Mouse (Mus musculus): Measurements from ENCODE around the gene Cblb. TPM values are rescaled to one million over a fixed set of nuclear protein-coding genes. Genes with fewer than 3 reads are reported as not detected.
A peak's percentile ranks its signal among the peaks of the same experiment; 100 is the strongest.

The Cblb gene
- polyA plus RNA-seq, 1 experiment from 2014 or later = 8.7 TPM

- peak; percentile 87 for ATAC-seq
- Histone ChIP-seq H3K9ac (replicated peaks; ENCODE audit: low read depth) (no peak overlapping the region), H3K4me2 (replicated peaks; ENCODE audit: low read depth, low read length) (no peak overlapping the region), H3K9me3 (ENCODE audit: low read length) (no peaks in the 10 kb centered on the region), H3K4me1 (ENCODE audit: insufficient read depth, low read depth, low read length) (no peaks in the 10 kb centered on the region), H3K27ac (ENCODE audit: low read length) (0 out of 2 replicates have a peak overlapping the region, but pooled peaks have one; percentile 14), H3K27me3 (replicated peaks; ENCODE audit: insufficient read depth, low read length) (no peaks in the 10 kb centered on the region), H3K36me3 (ENCODE audit: insufficient read depth, low read length) (no peaks in the 10 kb centered on the region), H3K4me3 (ENCODE audit: low read depth, low read length) (no peak overlapping the region)
- peak; percentile 79 for DNase-seq (ENCODE audit: low spot score)
- TF ChIP-seq EP300 (IDR thresholded peaks at IDR 0.05) = no peak
- no peak for TF ChIP-seq CTCF (IDR thresholded peaks at IDR 0.05)
- 51% methylated on average over 7 of the region's 7 CpGs for whole genome bisulfite sequencing
Observed at GRCm38 (mm10) chr16:52229446-52229845, 198.4 kb downstream of the Cblb start.

DNA sequence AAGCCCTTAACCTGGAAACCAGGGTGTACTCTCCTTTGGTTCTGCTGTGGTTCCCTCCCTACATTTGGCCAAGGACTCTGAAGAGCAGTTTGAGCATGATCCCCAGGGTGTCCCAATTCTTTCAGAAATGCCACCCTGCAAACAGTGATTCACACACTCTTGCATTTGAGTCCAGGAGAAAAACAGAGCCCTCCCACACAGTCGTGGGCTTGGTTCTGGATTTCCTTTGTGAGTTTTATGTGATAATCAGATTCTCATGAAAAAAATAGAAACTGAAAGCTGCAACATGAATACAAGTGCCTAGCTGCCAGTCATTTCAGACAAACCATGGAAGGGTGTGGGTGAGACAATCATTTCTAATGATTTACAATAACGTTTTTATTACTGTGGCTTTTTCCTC, 198.9 kb downstream of the Cblb start:
- 48% methylated on average over 2 of the region's 2 CpGs for WGBS
- no peak overlapping the region for H3K27ac ChIP-seq (ENCODE audit: low read length)
- H3K4me3 ChIP-seq (ENCODE audit: low read depth, low read length) = no peak overlapping the region
- H3K4me2 ChIP-seq (replicated peaks; ENCODE audit: low read depth, low read length) = no peak overlapping the region
- no peaks in the 10 kb centered on the region for H3K9me3 ChIP-seq (ENCODE audit: low read length)
- DNase-seq (ENCODE audit: low spot score) (peak; percentile 43), ATAC-seq (peak; percentile 64)
- H3K9ac ChIP-seq (replicated peaks; ENCODE audit: low read depth) = no peak overlapping the region
- H3K4me1 ChIP-seq (ENCODE audit: insufficient read depth, low read depth, low read length) = no peaks in the 10 kb centered on the region
- no peaks in the 10 kb centered on the region for H3K36me3 ChIP-seq (ENCODE audit: insufficient read depth, low read length)
- TF ChIP-seq EP300 (IDR thresholded peaks at IDR 0.05) (no peak), CTCF (IDR thresholded peaks at IDR 0.05) (no peak)
- H3K27me3 ChIP-seq (replicated peaks; ENCODE audit: insufficient read depth, low read length) = no peaks in the 10 kb centered on the region

GRCm38 (mm10) chr16:52242144-52242543, 211.1 kb downstream of the Cblb start:
- H3K27ac ChIP-seq (ENCODE audit: low read length) = no peak overlapping the region
- no peak overlapping the region for H3K9ac ChIP-seq (replicated peaks; ENCODE audit: low read depth)
- no peaks in the 10 kb centered on the region for H3K9me3 ChIP-seq (ENCODE audit: low read length)
- no peaks in the 10 kb centered on the region for H3K27me3 ChIP-seq (replicated peaks; ENCODE audit: insufficient read depth, low read length)
- H3K4me1 ChIP-seq (ENCODE audit: insufficient read depth, low read depth, low read length) = no peaks in the 10 kb centered on the region
- no peak overlapping the region for H3K4me3 ChIP-seq (ENCODE audit: low read depth, low read length)
- 90% methylated on average over 2 of the region's 2 CpGs for WGBS
- H3K4me2 ChIP-seq (replicated peaks; ENCODE audit: low read depth, low read length) = no peak overlapping the region
- TF ChIP-seq EP300 (IDR thresholded peaks at IDR 0.05) = no peak
- TF ChIP-seq CTCF (IDR thresholded peaks at IDR 0.05) = no peak
- ATAC-seq (no peak), DNase-seq (ENCODE audit: low spot score) (no peak)
- H3K36me3 ChIP-seq (ENCODE audit: insufficient read depth, low read length) = no peaks in the 10 kb centered on the region

DNA sequence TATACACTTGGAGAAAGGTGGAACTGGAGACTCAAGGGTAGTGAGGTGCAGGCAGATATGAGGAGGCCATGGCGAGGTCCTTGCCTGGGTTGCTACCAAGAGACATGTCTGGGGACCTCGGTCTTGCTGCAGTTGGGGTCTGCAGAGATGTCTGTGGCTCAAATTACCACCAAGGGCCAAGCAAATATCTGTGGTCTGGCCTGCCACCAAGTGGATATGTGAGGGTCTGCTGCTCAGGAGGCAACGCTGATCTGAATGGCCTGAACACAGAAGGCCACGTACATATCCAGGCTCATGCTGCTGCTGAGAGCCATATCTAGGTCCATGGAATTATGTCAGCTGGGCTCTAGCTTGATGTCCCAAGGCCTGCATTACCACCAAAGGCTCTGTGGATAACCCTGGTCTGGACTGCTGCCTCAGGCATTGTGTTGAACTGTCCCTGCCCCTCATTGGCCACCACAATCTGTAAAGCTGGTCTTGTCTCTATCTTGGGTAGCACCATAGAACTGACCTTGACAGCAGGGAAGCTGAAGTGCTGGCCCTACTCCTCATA, 212.5 kb downstream of the Cblb start:
- H3K27ac ChIP-seq (ENCODE audit: low read length) = no peak overlapping the region
- no peak overlapping the region for H3K9ac ChIP-seq (replicated peaks; ENCODE audit: low read depth)
- H3K4me2 ChIP-seq (replicated peaks; ENCODE audit: low read depth, low read length) = no peak overlapping the region
- 76% methylated on average over 4 of the region's 4 CpGs for WGBS
- TF ChIP-seq CTCF (IDR thresholded peaks at IDR 0.05) (peak; percentile 43), EP300 (IDR thresholded peaks at IDR 0.05) (no peak)
- no peak overlapping the region for H3K4me3 ChIP-seq (ENCODE audit: low read depth, low read length)
- no peaks in the 10 kb centered on the region for H3K4me1 ChIP-seq (ENCODE audit: insufficient read depth, low read depth, low read length)
- no peaks in the 10 kb centered on the region for H3K27me3 ChIP-seq (replicated peaks; ENCODE audit: insufficient read depth, low read length)
- DNase-seq (ENCODE audit: low spot score) = no peak
- peak; percentile 12; the same call in 1 of the 2 replicates for ATAC-seq
- H3K9me3 ChIP-seq (ENCODE audit: low read length) = no peaks in the 10 kb centered on the region
- H3K36me3 ChIP-seq (ENCODE audit: insufficient read depth, low read length) = no peaks in the 10 kb centered on the region

- Histone ChIP-seq H3K4me2 (replicated peaks; ENCODE audit: low read depth, low read length) (no peak overlapping the region), H3K4me1 (ENCODE audit: insufficient read depth, low read depth, low read length) (no peaks in the 10 kb centered on the region), H3K27ac (ENCODE audit: low read length) (no peak overlapping the region), H3K4me3 (ENCODE audit: low read depth, low read length) (no peak overlapping the region), H3K9me3 (ENCODE audit: low read length) (no peaks in the 10 kb centered on the region), H3K9ac (replicated peaks; ENCODE audit: low read depth) (no peak overlapping the region), H3K27me3 (replicated peaks; ENCODE audit: insufficient read depth, low read length) (no peaks in the 10 kb centered on the region), H3K36me3 (ENCODE audit: insufficient read depth, low read length) (no peaks in the 10 kb centered on the region)
- TF ChIP-seq CTCF (IDR thresholded peaks at IDR 0.05) (no peak), EP300 (IDR thresholded peaks at IDR 0.05) (no peak)
- 89% methylated on average over 4 of the region's 4 CpGs for WGBS
- no peak for DNase-seq (ENCODE audit: low spot score)
- no peak for ATAC-seq
Observed at GRCm38 (mm10) chr16:52250196-52250595, 219.2 kb downstream of the Cblb start.

GRCm38 (mm10) chr16:52250935-52251334, 219.9 kb downstream of the Cblb start:
- no peak overlapping the region for H3K4me2 ChIP-seq (replicated peaks; ENCODE audit: low read depth, low read length)
- ATAC-seq = no peak

More at GRCm38 (mm10) chr16:52250935-52251334, 219.9 kb downstream of the Cblb start:
- no peaks in the 10 kb centered on the region for H3K27me3 ChIP-seq (replicated peaks; ENCODE audit: insufficient read depth, low read length)
- no peaks in the 10 kb centered on the region for H3K4me1 ChIP-seq (ENCODE audit: insufficient read depth, low read depth, low read length)
- no peaks in the 10 kb centered on the region for H3K36me3 ChIP-seq (ENCODE audit: insufficient read depth, low read length)
- no peak for DNase-seq (ENCODE audit: low spot score)
- no peaks in the 10 kb centered on the region for H3K9me3 ChIP-seq (ENCODE audit: low read length)
- WGBS = 70% methylated on average over 4 of the region's 4 CpGs
- H3K9ac ChIP-seq (replicated peaks; ENCODE audit: low read depth) = no peak overlapping the region
- H3K4me3 ChIP-seq (ENCODE audit: low read depth, low read length) = no peak overlapping the region
- TF ChIP-seq CTCF (IDR thresholded peaks at IDR 0.05) (no peak), EP300 (IDR thresholded peaks at IDR 0.05) (no peak)
- H3K27ac ChIP-seq (ENCODE audit: low read length) = no peak overlapping the region
